Mouse (Mus musculus): Measurements from ENCODE around the gene Plk5.
A peak's percentile ranks its signal among the peaks of the same experiment; 100 is the strongest.
"Not testable (repeated sequence)": the region's sequence is repeated elsewhere in the genome, so short reads cannot be mapped to it uniquely, and the experiment has no call there.

Gene Plk5

GRCm38 (mm10) chr10:80331636-80332524 lies 24.4 kb upstream of the Plk5 start:
- no peak for DNase-seq (ENCODE audit: low spot score)

- DNase-seq (ENCODE audit: low spot score): no peak
These were observed 23.7 kb upstream of the Plk5 start for GRCm38 (mm10) chr10:80332525-80332989.

GRCm38 (mm10) chr10:80336263-80336662 lies 20.0 kb upstream of the Plk5 start:
- DNase-seq (ENCODE audit: low spot score): no peak

GRCm38 (mm10) chr10:80339941-80340750 lies 16.1 kb upstream of the Plk5 start:
- no peak for DNase-seq (ENCODE audit: low spot score)

- no peak for DNase-seq (ENCODE audit: low spot score)
These were observed 15.2 kb upstream of the Plk5 start for GRCm38 (mm10) chr10:80341026-80341425.

- no peak for DNase-seq (ENCODE audit: low spot score)
These were observed 14.6 kb upstream of the Plk5 start for GRCm38 (mm10) chr10:80341491-80342304.

GRCm38 (mm10) chr10:80342305-80342748 lies 13.9 kb upstream of the Plk5 start:
- DNase-seq (ENCODE audit: low spot score): no peak

- no peak for DNase-seq (ENCODE audit: low spot score)
These were observed 13.4 kb upstream of the Plk5 start for GRCm38 (mm10) chr10:80342749-80343424.

- DNase-seq (ENCODE audit: low spot score): no peak
These were observed 12.8 kb upstream of the Plk5 start for GRCm38 (mm10) chr10:80343425-80343895.

GRCm38 (mm10) chr10:80344131-80344661 lies 12.1 kb upstream of the Plk5 start:
- DNase-seq (ENCODE audit: low spot score): no peak

GRCm38 (mm10) chr10:80345122-80345521 lies 11.1 kb upstream of the Plk5 start:
- no peak for DNase-seq (ENCODE audit: low spot score)

- DNase-seq (ENCODE audit: low spot score): not testable (repeated sequence)
These were observed 10.3 kb upstream of the Plk5 start for GRCm38 (mm10) chr10:80345929-80346328.

- no peak for DNase-seq (ENCODE audit: low spot score)
These were observed 8.7 kb upstream of the Plk5 start for GRCm38 (mm10) chr10:80347514-80347967.

GRCm38 (mm10) chr10:80348244-80348781 lies 7.9 kb upstream of the Plk5 start, which contains the start of gene Adamtsl5:
Gene Adamtsl5 (minus strand): TSS chr10:80348412.
- DNase-seq (ENCODE audit: low spot score): no peak

- DNase-seq (ENCODE audit: low spot score): no peak
These were observed 7.3 kb upstream of the Plk5 start for GRCm38 (mm10) chr10:80348981-80349380.

GRCm38 (mm10) chr10:80350292-80350691 lies 6.0 kb upstream of the Plk5 start:
- DNase-seq (ENCODE audit: low spot score): peak; percentile 51

- DNase-seq (ENCODE audit: low spot score): no peak
These were observed 4.4 kb upstream of the Plk5 start for GRCm38 (mm10) chr10:80351896-80352295.

- DNase-seq (ENCODE audit: low spot score): no peak
These were observed 3.5 kb upstream of the Plk5 start for GRCm38 (mm10) chr10:80352727-80353126.

- DNase-seq (ENCODE audit: low spot score): no peak
These were observed 828 bp upstream of the Plk5 start for GRCm38 (mm10) chr10:80355431-80355830.

GRCm38 (mm10) chr10:80356737-80357136 lies 478 bp downstream of the Plk5 start:
- DNase-seq (ENCODE audit: low spot score): no peak
